Mouse (Mus musculus): ENCODE data around the gene Zfp287. TPM values are rescaled to one million over a fixed set of nuclear protein-coding genes. Genes with fewer than 3 reads are reported as not detected.
A peak's percentile ranks its signal among the peaks of the same experiment; 100 is the strongest.
"Not testable (repeated sequence)": the region's sequence is repeated elsewhere in the genome, so short reads cannot be mapped to it uniquely, and the experiment has no call there.

Gene Zfp287
- total RNA-seq (2015; ENCODE audit: low replicate concordance) (not detected in 2 replicates), total RNA-seq (2017; ENCODE audit: low replicate concordance) (0.98 TPM in 1 of 2 replicates, not detected in the other)

- ATAC-seq (replicated peaks; ENCODE audit: low FRiP score, poor library complexity, severe bottlenecking), result no peak
Observed at GRCm38 (mm10) chr11:62731311-62732021, at the start of gene Zfp287. TSS of gene Zfp287 (minus strand) at chr11:62731905.

GRCm38 (mm10) chr11:62776510-62776909, 44.8 kb upstream of the Zfp287 start:
- ATAC-seq (replicated peaks; ENCODE audit: low FRiP score, poor library complexity, severe bottlenecking), result no peak

GRCm38 (mm10) chr11:62760755-62761457, 29.2 kb upstream of the Zfp287 start:
- no peak for ATAC-seq (replicated peaks; ENCODE audit: low FRiP score, poor library complexity, severe bottlenecking)

- ATAC-seq (replicated peaks; ENCODE audit: low FRiP score, poor library complexity, severe bottlenecking), result no peak
Observed at GRCm38 (mm10) chr11:62758491-62758890, 26.8 kb upstream of the Zfp287 start.

- no peak for ATAC-seq (replicated peaks; ENCODE audit: low FRiP score, poor library complexity, severe bottlenecking)
Observed at GRCm38 (mm10) chr11:62757906-62758305, 26.2 kb upstream of the Zfp287 start.

- ATAC-seq (replicated peaks; ENCODE audit: low FRiP score, poor library complexity, severe bottlenecking), result no peak
Observed at GRCm38 (mm10) chr11:62757143-62757507, 25.4 kb upstream of the Zfp287 start.

GRCm38 (mm10) chr11:62756456-62757142, 24.9 kb upstream of the Zfp287 start:
- ATAC-seq (replicated peaks; ENCODE audit: low FRiP score, poor library complexity, severe bottlenecking), result peak; percentile 88

GRCm38 (mm10) chr11:62752780-62753179, 21.1 kb upstream of the Zfp287 start, which contains the start of gene Gm10428:
TSS of gene Gm10428 (plus strand) at chr11:62753100.
- ATAC-seq (replicated peaks; ENCODE audit: low FRiP score, poor library complexity, severe bottlenecking), result no peak

GRCm38 (mm10) chr11:62752191-62752590, 20.5 kb upstream of the Zfp287 start:
- ATAC-seq (replicated peaks; ENCODE audit: low FRiP score, poor library complexity, severe bottlenecking), result no peak

GRCm38 (mm10) chr11:62749445-62749844, 17.7 kb upstream of the Zfp287 start:
- not testable (repeated sequence) for ATAC-seq (replicated peaks; ENCODE audit: low FRiP score, poor library complexity, severe bottlenecking)

GRCm38 (mm10) chr11:62748062-62748461, 16.4 kb upstream of the Zfp287 start:
- ATAC-seq (replicated peaks; ENCODE audit: low FRiP score, poor library complexity, severe bottlenecking), result no peak

- ATAC-seq (replicated peaks; ENCODE audit: low FRiP score, poor library complexity, severe bottlenecking), result no peak
Observed at GRCm38 (mm10) chr11:62747227-62747626, 15.5 kb upstream of the Zfp287 start.

GRCm38 (mm10) chr11:62746001-62746533, 14.4 kb upstream of the Zfp287 start:
- no peak for ATAC-seq (replicated peaks; ENCODE audit: low FRiP score, poor library complexity, severe bottlenecking)

- peak; percentile 80 for ATAC-seq (replicated peaks; ENCODE audit: low FRiP score, poor library complexity, severe bottlenecking)
Observed at GRCm38 (mm10) chr11:62744103-62744502, 12.4 kb upstream of the Zfp287 start.

GRCm38 (mm10) chr11:62742261-62742957, 10.7 kb upstream of the Zfp287 start:
- no peak for ATAC-seq (replicated peaks; ENCODE audit: low FRiP score, poor library complexity, severe bottlenecking)

GRCm38 (mm10) chr11:62741186-62741585, 9.5 kb upstream of the Zfp287 start:
- ATAC-seq (replicated peaks; ENCODE audit: low FRiP score, poor library complexity, severe bottlenecking), result no peak

GRCm38 (mm10) chr11:62732665-62733064, 960 bp upstream of the Zfp287 start:
- no peak for ATAC-seq (replicated peaks; ENCODE audit: low FRiP score, poor library complexity, severe bottlenecking)

- ATAC-seq (replicated peaks; ENCODE audit: low FRiP score, poor library complexity, severe bottlenecking), result no peak
Observed at GRCm38 (mm10) chr11:62732022-62732387, 300 bp upstream of the Zfp287 start.

- no peak for ATAC-seq (replicated peaks; ENCODE audit: low FRiP score, poor library complexity, severe bottlenecking)
Observed at GRCm38 (mm10) chr11:62728276-62728675, 3.4 kb downstream of the Zfp287 start.

GRCm38 (mm10) chr11:62710657-62711056, 21.0 kb downstream of the Zfp287 start:
- ATAC-seq (replicated peaks; ENCODE audit: low FRiP score, poor library complexity, severe bottlenecking), result no peak
